35 mouse cellular contexts compared by ENCODE assay signal in genomic region chr16:95527561-95527960, GRCm38 (mm10). TPM values are rescaled to one million over a fixed set of nuclear protein-coding genes. Genes with fewer than 3 reads are reported as not detected.
"Had no signal": no experiment of that assay in that cellular context is flagged by ENCODE, and none has a peak within 500 bp of the region (broad histone marks: within the 10 kb centered on the region; RNA-seq: fewer than 3 reads in every experiment).

No protein-coding gene starts in this region.

- H3K4me1 ChIP-seq: heart, embryonic 12.5 days; heart, embryonic 13.5 days; heart, embryonic 15.5 days; hindbrain, embryonic 12.5 days; hindbrain, embryonic 13.5 days; hindbrain, embryonic 15.5 days; intestine, embryonic 15.5 days; kidney, embryonic 15.5 days had no signal

- H3K4me3 ChIP-seq: heart, embryonic 12.5 days; heart, embryonic 13.5 days; heart, embryonic 15.5 days; hindbrain, embryonic 10.5 days; hindbrain, embryonic 12.5 days; hindbrain, embryonic 13.5 days; hindbrain, embryonic 15.5 days; intestine, embryonic 15.5 days; kidney, embryonic 15.5 days; layer of hippocampus, adult 2 months; left cerebral cortex, adult 2 months had no signal

- H3K4me2 ChIP-seq: heart, embryonic 11.5 days; heart, embryonic 12.5 days; heart, embryonic 13.5 days; heart, embryonic 15.5 days; hindbrain, embryonic 12.5 days; hindbrain, embryonic 13.5 days; hindbrain, embryonic 14.5 days; hindbrain, embryonic 15.5 days; intestine, embryonic 15.5 days; kidney, embryonic 15.5 days had no signal

- H3K27ac ChIP-seq: heart, embryonic 13.5 days; heart, embryonic 15.5 days; hindbrain, embryonic 10.5 days; hindbrain, embryonic 12.5 days; hindbrain, embryonic 13.5 days; hindbrain, embryonic 14.5 days; hindbrain, embryonic 15.5 days; hindbrain, postnatal 0 days; intestine, embryonic 15.5 days; kidney, embryonic 15.5 days; kidney, postnatal 0 days; layer of hippocampus, adult 2 months; left cerebral cortex, adult 2 months had no signal

- H3K9ac ChIP-seq: heart, embryonic 12.5 days; heart, embryonic 13.5 days; heart, embryonic 15.5 days; hindbrain, embryonic 12.5 days; hindbrain, embryonic 13.5 days; hindbrain, embryonic 14.5 days; hindbrain, embryonic 15.5 days; intestine, embryonic 15.5 days; kidney, embryonic 15.5 days had no signal

- H3K9me3 ChIP-seq: heart, embryonic 12.5 days; heart, embryonic 13.5 days; heart, embryonic 15.5 days; hindbrain, embryonic 10.5 days; hindbrain, embryonic 12.5 days; hindbrain, embryonic 13.5 days; hindbrain, embryonic 15.5 days; intestine, embryonic 15.5 days; kidney, embryonic 15.5 days had no signal

- H3K36me3 ChIP-seq: heart, embryonic 12.5 days; heart, embryonic 13.5 days; heart, embryonic 15.5 days; hindbrain, embryonic 10.5 days; hindbrain, embryonic 12.5 days; hindbrain, embryonic 13.5 days; hindbrain, embryonic 15.5 days; intestine, embryonic 15.5 days; kidney, embryonic 15.5 days had no signal

- ATAC-seq: hindbrain, embryonic 16.5 days; hindbrain, postnatal 0 days; inflammation-experienced regulatory T-cells, adult 6 months; intestine, embryonic 15.5 days; intestine, embryonic 16.5 days; intestine, postnatal 0 days had no signal

- DNase-seq: heart, postnatal 10 days; heart, postnatal 14 days; heart, postnatal 36 days; heart, postnatal 4 days; kidney, adult 11 months; kidney, adult 18-20 months; kidney, adult 2 months; kidney, adult 8-10 months; kidney, adult 9 months; kidney, postnatal 10 days; kidney, postnatal 14 days; kidney, postnatal 25 days; kidney, postnatal 36 days; kidney, postnatal 4 days; layer of hippocampus, adult 9-11 months; layer of hippocampus, postnatal 36 days had no signal

- H3K27me3 ChIP-seq: heart, embryonic 12.5 days; heart, embryonic 13.5 days; heart, embryonic 15.5 days; hindbrain, embryonic 12.5 days; hindbrain, embryonic 13.5 days; hindbrain, embryonic 15.5 days; intestine, embryonic 15.5 days; kidney, embryonic 15.5 days had no signal

RNA-seq across cellular contexts. Expression of gene Erg, which starts 58.8 kb away (rescaled TPM):
- polyA plus RNA-seq: inflammation-experienced regulatory T-cells, adult 6 months had no signal
